Mouse (Mus musculus): ENCODE data around the gene Entpd7.

Gene Entpd7

GRCm38 (mm10) chr19:43769366-43769960, 80.0 kb downstream of the Entpd7 start:
- DNase-seq (ENCODE audit: low spot score in 2 of 2): no peak

- DNase-seq (ENCODE audit: low spot score in 2 of 2): no peak
Observed at GRCm38 (mm10) chr19:43770584-43770983, 81.1 kb downstream of the Entpd7 start.

GRCm38 (mm10) chr19:43771499-43771969, 82.1 kb downstream of the Entpd7 start:
- no peak for DNase-seq (ENCODE audit: low spot score in 2 of 2)

- DNase-seq (ENCODE audit: low spot score in 2 of 2): no peak
Observed at GRCm38 (mm10) chr19:43772311-43772710, 82.8 kb downstream of the Entpd7 start.

- no peak for DNase-seq (ENCODE audit: low spot score in 2 of 2)
Observed at GRCm38 (mm10) chr19:43775433-43775832, 86.0 kb downstream of the Entpd7 start.

- DNase-seq (ENCODE audit: low spot score in 2 of 2): no peak
Observed at GRCm38 (mm10) chr19:43776561-43776960, 87.1 kb downstream of the Entpd7 start.

GRCm38 (mm10) chr19:43777308-43777707, 87.8 kb downstream of the Entpd7 start:
- DNase-seq (ENCODE audit: low spot score in 2 of 2): no peak

GRCm38 (mm10) chr19:43780391-43780790, 90.9 kb downstream of the Entpd7 start:
- no peak for DNase-seq (ENCODE audit: low spot score in 2 of 2)

- DNase-seq (ENCODE audit: low spot score in 2 of 2): no peak
Observed at GRCm38 (mm10) chr19:43781980-43782379, 92.5 kb downstream of the Entpd7 start, which contains the start of gene Abcc2. TSS of gene Abcc2 (plus strand) at chr19:43782192.

Data from frontal cortex, postnatal 36 days (tissue).